Mouse (Mus musculus) liver, adult 2 months (tissue): ENCODE measurements around the gene Gab3.

Experiments used
- CTCF ChIP-seq: fragments of 200-500 bp; IDR thresholded peaks from 2 replicates; pipeline ENCODE4 v1.5.1; 2011; ENCODE audit warnings: low read depth, low read length, control low read depth
- POLR2A ChIP-seq: fragments of 200-500 bp; IDR thresholded peaks from 2 replicates; pipeline ENCODE4 v1.6.1; 2011; ENCODE audit warnings: low read length, control low read depth; ENCODE audit not compliant: insufficient read depth; ENCODE audit errors: extremely low read depth

DNA sequence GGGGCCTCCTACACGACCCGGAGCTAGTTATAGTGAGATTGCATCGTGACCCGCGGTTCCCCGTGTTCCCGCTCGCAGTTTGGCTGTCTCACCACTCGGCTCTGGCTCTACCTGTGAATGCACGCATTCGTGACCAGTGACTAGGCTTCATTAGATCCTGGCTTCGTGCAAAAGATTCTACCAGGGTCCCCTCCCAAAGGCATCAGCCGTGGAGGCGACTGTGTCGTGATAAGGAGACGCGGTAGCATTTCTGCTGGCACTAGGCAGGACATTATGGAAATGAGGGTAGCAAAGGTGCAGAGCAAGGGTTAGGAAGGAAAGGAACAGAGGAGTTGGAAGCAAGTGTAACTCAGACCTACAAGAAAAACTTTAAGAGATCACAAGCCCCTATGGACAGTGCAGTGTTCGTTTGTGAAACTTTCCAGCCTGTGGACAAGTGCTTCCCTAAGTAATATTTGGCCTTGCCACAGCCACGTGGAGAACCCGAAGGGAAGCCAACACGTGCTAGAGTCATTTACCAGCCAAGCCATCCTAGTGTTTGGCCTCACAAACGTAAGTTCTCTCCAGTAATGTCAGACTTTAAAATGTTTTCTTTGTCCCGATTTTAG, 11.0 kb upstream of the Gab3 start:
- TF ChIP-seq CTCF (no peak), POLR2A (no peak)
